Comparison of ENCODE assay signal across 26 mouse cellular contexts in genomic region chr11:74533050-74533449, GRCm38 (mm10).
"Had no signal": no experiment of that assay in that cellular context is flagged by ENCODE, and none has a peak within 500 bp of the region (broad histone marks: within the 10 kb centered on the region; RNA-seq: fewer than 3 reads in every experiment).

No protein-coding gene starts in this region.

- H3K27me3 ChIP-seq: heart, embryonic 13.5 days; heart, embryonic 15.5 days; hindbrain, embryonic 13.5 days; hindbrain, embryonic 15.5 days had no signal

- H3K4me3 ChIP-seq: heart, adult 2 months; heart, embryonic 13.5 days; heart, embryonic 15.5 days; hindbrain, embryonic 13.5 days; hindbrain, embryonic 15.5 days; kidney, embryonic 15.5 days; limb, embryonic 13.5 days; limb, embryonic 15.5 days; liver, embryonic 12.5 days had no signal

- H3K9me3 ChIP-seq: heart, embryonic 13.5 days; heart, embryonic 15.5 days; hindbrain, embryonic 13.5 days; hindbrain, embryonic 15.5 days; kidney, embryonic 15.5 days; limb, embryonic 13.5 days; limb, embryonic 15.5 days; liver, embryonic 12.5 days had no signal

- H3K4me2 ChIP-seq: heart, embryonic 11.5 days; heart, embryonic 13.5 days; heart, embryonic 15.5 days; hindbrain, embryonic 13.5 days; hindbrain, embryonic 15.5 days; kidney, embryonic 15.5 days; limb, embryonic 13.5 days; limb, embryonic 15.5 days; liver, embryonic 12.5 days had no signal

- H3K36me3 ChIP-seq: heart, embryonic 13.5 days; heart, embryonic 15.5 days; hindbrain, embryonic 13.5 days; hindbrain, embryonic 15.5 days; kidney, embryonic 15.5 days; limb, embryonic 13.5 days; limb, embryonic 15.5 days; liver, embryonic 12.5 days had no signal

- DNase-seq: gastrocnemius, postnatal 10 days; gastrocnemius, postnatal 25 days; heart, adult 11 months; heart, adult 2 months; heart, postnatal 14 days; heart, postnatal 36 days; kidney, adult 11 months; kidney, adult 2 months; kidney, adult 9 months; kidney, postnatal 14 days; kidney, postnatal 36 days; layer of hippocampus, adult 9-11 months; layer of hippocampus, postnatal 36 days; left cerebral cortex, postnatal 4 days had no signal

- H3K9ac ChIP-seq: heart, embryonic 13.5 days; heart, embryonic 15.5 days; hindbrain, embryonic 13.5 days; hindbrain, embryonic 15.5 days; kidney, embryonic 15.5 days; limb, embryonic 13.5 days; limb, embryonic 15.5 days; liver, embryonic 12.5 days; liver, embryonic 14.5 days had no signal

- H3K27ac ChIP-seq: heart, adult 2 months; heart, embryonic 13.5 days; heart, embryonic 15.5 days; hindbrain, embryonic 13.5 days; hindbrain, embryonic 15.5 days; hindbrain, postnatal 0 days; kidney, embryonic 15.5 days; kidney, postnatal 0 days; limb, embryonic 13.5 days; limb, embryonic 15.5 days; liver, embryonic 12.5 days; liver, embryonic 14.5 days had no signal
